Mouse (Mus musculus) gastrocnemius, postnatal 36 days (tissue): ENCODE results near the gene Taar7f. TPM values are rescaled to one million over a fixed set of nuclear protein-coding genes. Genes with fewer than 3 reads are reported as not detected.

ENCODE experiments used
- total RNA-seq, 2 experiments: library from RNA; stranded (reverse); gene quantifications; 2 replicates each; pipeline ENCODE4 v1.2.3; 2021

Taar7f gene
- total RNA-seq, 2 experiments from 2014 or later = not detected

Other genes with a start within 250 kb of the Taar7f start
- gene Vnn3, start 198.0 kb upstream of the Taar7f start, total RNA-seq = under 1 TPM; 0.13 to 0.17 TPM
- under 1 TPM; 0.20 to 0.27 TPM for gene Vnn1, start 154.8 kb upstream of the Taar7f start, total RNA-seq
- not detected for gene Taar1, start 129.2 kb upstream of the Taar7f start, total RNA-seq
- gene Taar2, start 110.9 kb upstream of the Taar7f start, total RNA-seq = not detected
- gene Taar3, start 100.0 kb upstream of the Taar7f start, total RNA-seq = not detected
- gene Taar4, start 89.0 kb upstream of the Taar7f start, total RNA-seq = not detected
- not detected for gene Taar5, start 78.8 kb upstream of the Taar7f start, total RNA-seq
- not detected for gene Taar6, start 63.9 kb upstream of the Taar7f start, total RNA-seq
- gene Taar7a, start 56.0 kb upstream of the Taar7f start, total RNA-seq = not detected
- gene Taar7b, start 49.6 kb upstream of the Taar7f start, total RNA-seq = not detected
- gene Taar7d, start 22.3 kb upstream of the Taar7f start, total RNA-seq = not detected
- gene Taar7e, start 11.9 kb upstream of the Taar7f start, total RNA-seq = not detected
- gene Taar8a, start 27.0 kb downstream of the Taar7f start, total RNA-seq = not detected
- not detected for gene Taar8b, start 42.8 kb downstream of the Taar7f start, total RNA-seq
- not detected for gene Taar8c, start 52.4 kb downstream of the Taar7f start, total RNA-seq
- not detected for gene Taar9, start 60.0 kb downstream of the Taar7f start, total RNA-seq
- 10 to 100 TPM; 21.5 to 24.3 TPM for gene Stx7, start 99.8 kb downstream of the Taar7f start, total RNA-seq
- under 1 TPM; 0.26 to 0.57 TPM for gene Moxd1, start 174.0 kb downstream of the Taar7f start, total RNA-seq